Mouse (Mus musculus) B cell, adult 62 days (primary cell): ENCODE measurements around the gene Acot2. TPM values are rescaled to one million over a fixed set of nuclear protein-coding genes. Genes with fewer than 3 reads are reported as not detected.

Experiments
- total RNA-seq: library from RNA; stranded (reverse); gene quantifications from 4 replicates; pipeline ENCODE4 v1.2.4, GENCODE M21; 2023

The Acot2 gene
- total RNA-seq, result 30.2 to 37.5 TPM (median 33.8 TPM) in 4 replicates

DNA sequence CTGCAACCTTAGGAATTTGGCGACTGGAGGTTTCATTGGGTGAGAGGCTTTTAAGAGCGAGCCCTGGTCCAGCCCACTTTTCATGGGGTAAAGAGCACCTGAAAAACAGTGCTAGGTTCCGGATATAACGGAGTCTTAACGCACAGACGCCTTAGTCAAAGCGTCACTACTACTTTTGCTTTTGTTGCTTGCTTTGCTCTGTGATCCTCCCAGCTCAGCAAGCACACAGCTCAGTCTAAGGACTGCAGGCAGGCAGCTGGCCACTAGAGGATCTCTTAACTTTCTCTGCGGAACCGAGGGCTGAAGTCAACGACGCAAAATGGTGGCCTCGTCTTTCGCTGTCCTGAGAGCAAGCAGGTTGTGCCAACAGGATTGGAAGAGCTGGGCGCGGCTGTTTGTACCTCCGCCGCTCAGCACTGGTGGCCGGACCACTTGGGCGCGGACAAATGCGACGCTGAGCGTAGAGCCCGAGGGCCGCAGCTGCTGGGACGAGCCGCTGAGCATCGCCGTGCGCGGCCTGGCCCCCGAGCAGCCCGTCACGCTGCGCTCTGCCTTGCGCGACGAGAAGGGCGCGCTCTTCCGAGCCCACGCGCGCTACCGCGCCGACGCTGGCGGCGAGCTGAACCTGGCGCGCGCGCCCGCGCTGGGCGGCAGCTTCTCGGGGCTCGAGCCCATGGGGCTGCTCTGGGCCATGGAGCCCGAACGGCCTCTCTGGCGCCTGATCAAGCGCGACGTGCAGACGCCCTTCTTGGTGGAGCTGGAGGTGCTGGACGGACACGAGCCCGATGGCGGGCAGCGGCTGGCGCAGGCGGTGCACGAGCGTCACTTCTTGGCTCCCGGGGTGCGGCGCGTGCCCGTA is at the start of gene Acot2:
Acot2 (plus strand) TSS at position 279 of the 859 bp plus-strand sequence.

DNA sequence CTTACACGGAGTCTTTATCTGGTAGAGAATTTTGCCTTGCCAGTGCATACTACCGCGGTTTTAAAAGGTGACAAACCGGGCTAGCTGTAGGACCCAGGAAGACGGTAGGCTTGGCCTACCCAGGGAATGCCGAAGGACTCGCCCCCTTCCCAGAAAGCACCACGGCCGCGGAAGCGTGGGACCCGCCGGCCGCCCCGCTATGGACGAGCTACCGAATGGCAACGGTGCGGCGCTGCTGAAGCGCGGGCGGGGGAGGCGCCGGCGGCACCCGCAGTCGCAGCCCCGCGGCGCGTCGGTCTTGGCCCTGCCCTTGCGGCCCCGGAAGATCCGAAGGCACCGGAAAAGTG is 37.2 kb upstream of the Acot2 start, which contains the start of gene Riox1:
Riox1 (plus strand) TSS at position 116 of the 347 bp plus-strand sequence.

DNA sequence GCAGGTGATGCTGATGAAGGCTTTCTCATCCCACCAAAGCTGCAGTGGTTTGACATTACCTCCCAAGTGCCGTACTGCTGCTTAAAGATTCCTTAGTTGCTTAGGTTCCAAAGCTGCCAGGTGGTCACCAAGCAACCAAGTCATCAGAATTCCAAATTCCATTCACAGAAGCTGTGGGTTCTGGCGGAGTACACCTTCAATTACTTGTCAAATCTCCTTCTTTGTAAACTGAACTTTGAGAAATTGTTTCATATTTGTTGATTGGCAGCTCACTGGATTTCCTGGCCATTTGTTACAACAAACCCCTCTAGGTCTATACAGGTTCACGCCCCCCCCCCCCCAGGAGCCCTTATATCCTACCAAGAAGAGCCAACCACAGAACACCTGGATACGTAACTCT is 2.9 kb upstream of the Acot2 start, which contains the start of gene Heatr4:
Heatr4 (minus strand) TSS at position 101 of the 400 bp plus-strand sequence.

DNA sequence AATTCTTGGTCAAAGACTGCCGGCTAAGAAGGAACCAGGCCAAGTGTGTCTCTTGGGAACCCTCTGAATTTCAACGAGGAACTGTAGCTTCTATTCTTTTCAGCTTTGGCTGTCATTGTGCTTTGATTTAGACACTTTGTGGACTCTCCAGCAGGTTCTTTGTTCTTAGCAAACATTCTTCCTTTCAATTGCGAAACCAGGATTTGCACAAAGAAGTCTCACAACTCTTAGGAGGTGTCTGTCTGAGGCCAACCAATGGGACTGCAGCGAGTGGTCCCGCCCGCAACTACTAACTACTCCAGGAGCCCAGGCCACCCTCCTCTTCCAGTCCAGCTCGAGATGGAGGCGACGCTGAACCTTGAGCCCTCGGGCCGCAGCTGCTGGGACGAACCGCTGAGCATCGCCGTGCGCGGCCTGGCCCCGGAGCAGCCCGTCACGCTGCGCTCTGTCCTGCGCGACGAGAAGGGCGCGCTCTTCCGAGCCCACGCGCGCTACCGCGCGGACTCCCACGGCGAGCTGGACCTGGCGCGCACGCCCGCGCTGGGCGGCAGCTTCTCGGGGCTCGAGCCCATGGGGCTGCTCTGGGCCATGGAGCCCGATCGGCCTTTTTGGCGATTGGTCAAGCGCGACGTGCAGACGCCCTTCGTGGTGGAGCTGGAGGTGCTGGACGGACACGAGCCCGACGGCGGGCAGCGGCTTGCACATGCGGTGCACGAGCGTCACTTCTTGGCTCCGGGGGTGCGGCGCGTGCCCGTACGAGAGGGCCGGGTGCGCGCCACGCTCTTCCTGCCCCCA is 21.7 kb downstream of the Acot2 start, which contains the start of gene Acot1:
Acot1 (plus strand) TSS at position 320 of the 795 bp plus-strand sequence.

DNA sequence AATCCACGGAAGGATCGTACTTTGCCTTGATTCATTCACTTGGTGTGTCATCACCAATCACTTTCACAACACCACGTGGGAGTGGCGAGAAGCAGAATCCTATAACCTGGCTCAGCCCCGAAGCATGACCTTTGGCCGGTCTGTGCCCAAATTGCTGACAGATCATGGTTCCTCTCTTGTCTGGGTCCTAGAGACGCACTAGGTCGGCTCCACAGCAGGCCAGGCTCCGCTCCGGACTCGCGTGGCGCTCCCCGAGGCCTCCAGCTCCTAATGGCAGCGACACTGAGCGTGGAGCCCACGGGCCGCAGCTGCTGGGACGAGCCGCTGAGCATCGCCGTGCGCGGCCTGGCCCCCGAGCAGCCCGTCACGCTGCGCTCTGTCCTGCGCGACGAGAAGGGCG is 50.6 kb downstream of the Acot2 start, which contains the start of gene Acot4:
Acot4 (plus strand) TSS at position 139 of the 400 bp plus-strand sequence.

DNA sequence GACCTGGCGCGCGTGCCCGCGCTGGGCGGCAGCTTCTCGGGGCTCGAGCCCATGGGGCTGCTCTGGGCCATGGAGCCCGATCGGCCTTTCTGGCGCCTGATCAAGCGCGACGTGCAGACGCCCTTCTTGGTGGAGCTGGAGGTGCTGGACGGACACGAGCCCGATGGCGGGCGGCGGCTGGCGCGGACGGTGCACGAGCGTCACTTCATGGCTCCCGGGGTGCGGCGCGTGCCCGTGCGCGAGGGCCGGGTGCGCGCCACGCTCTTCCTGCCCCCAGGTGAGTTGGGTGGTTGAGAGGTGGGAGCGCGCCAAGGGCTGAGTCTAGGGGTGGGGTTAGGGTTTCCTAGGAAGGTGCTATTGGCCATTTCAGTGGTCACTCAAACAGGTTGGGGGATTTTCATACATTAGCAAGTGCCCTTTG is 51.0 kb downstream of the Acot2 start, which contains the start of gene Gm49366:
Gm49366 (plus strand) TSS at position 245 of the 421 bp plus-strand sequence.

Other genes with a start within 250 kb of the Acot2 start
- 1.3 to 2.1 TPM (median 1.5 TPM) in 4 replicates for gene Papln, start 224.2 kb upstream of the Acot2 start, total RNA-seq
- 33.8 to 49.4 TPM (median 41.0 TPM) in 4 replicates for gene Numb, start 65.9 kb upstream of the Acot2 start, total RNA-seq
- 13.6 to 16.7 TPM (median 14.8 TPM) in 4 replicates for gene Riox1, start 37.3 kb upstream of the Acot2 start, total RNA-seq
- gene Heatr4, start 3.0 kb upstream of the Acot2 start, total RNA-seq, result not detected in 4 replicates
- gene Acot1, start 21.6 kb downstream of the Acot2 start, total RNA-seq, result 1.4 to 7.7 TPM (median 1.8 TPM) in 4 replicates
- gene Acot4, start 50.5 kb downstream of the Acot2 start, total RNA-seq, result not detected in 4 replicates
- gene Gm49366, start 51.1 kb downstream of the Acot2 start, total RNA-seq, result not detected in 4 replicates
- not detected in 4 replicates for gene Acot3, start 64.3 kb downstream of the Acot2 start, total RNA-seq
- gene Acot5, start 81.5 kb downstream of the Acot2 start, total RNA-seq, result not detected in 4 replicates
- 0.63 to 1.5 TPM (median 0.93 TPM) in 4 replicates for gene Acot6, start 112.8 kb downstream of the Acot2 start, total RNA-seq
- 0.58 to 0.78 TPM (median 0.69 TPM) in 4 replicates for gene Dnal1, start 126.5 kb downstream of the Acot2 start, total RNA-seq
- 14.7 to 16.3 TPM (median 15.6 TPM) in 4 replicates for gene Pnma1, start 160.6 kb downstream of the Acot2 start, total RNA-seq
- gene Elmsan1, start 231.0 kb downstream of the Acot2 start, total RNA-seq, result 208 to 233 TPM (median 223 TPM) in 4 replicates